Mouse (Mus musculus) G1E (cell line): ENCODE measurements around the gene Lsm7.

Experiments
- CTCF ChIP-seq: IDR thresholded peaks from 2 replicates; pipeline ENCODE4 v1.5.1; 2012; ENCODE audit warnings: low read depth, low read length, inconsistent platforms, mixed read lengths
- GATA1 ChIP-seq: IDR thresholded peaks from 2 replicates; pipeline ENCODE4 v1.6.1; 2012; ENCODE audit warnings: borderline replicate concordance, low read length, inconsistent platforms, mixed read lengths
- POLR2AphosphoS5 ChIP-seq: IDR thresholded peaks from 2 replicates; pipeline ENCODE4 v1.6.1; 2012; ENCODE audit warnings: low read depth, low read length, inconsistent platforms; ENCODE audit not compliant: insufficient replicate concordance

- no peak for TF ChIP-seq CTCF
- TF ChIP-seq GATA1 = no peak
- no peak for TF ChIP-seq POLR2AphosphoS5
Measured at GRCm38 (mm10) chr10:80887181-80887580, 32.2 kb upstream of the Lsm7 start.
